Mouse (Mus musculus) thymus, postnatal 14 days (tissue): Measurements from ENCODE around the gene Zfp940.

ENCODE experiments used
- DNase-seq: peaks from one replicate; pipeline ENCODE4 v3.0.0; 2021

Gene Zfp940

DNA sequence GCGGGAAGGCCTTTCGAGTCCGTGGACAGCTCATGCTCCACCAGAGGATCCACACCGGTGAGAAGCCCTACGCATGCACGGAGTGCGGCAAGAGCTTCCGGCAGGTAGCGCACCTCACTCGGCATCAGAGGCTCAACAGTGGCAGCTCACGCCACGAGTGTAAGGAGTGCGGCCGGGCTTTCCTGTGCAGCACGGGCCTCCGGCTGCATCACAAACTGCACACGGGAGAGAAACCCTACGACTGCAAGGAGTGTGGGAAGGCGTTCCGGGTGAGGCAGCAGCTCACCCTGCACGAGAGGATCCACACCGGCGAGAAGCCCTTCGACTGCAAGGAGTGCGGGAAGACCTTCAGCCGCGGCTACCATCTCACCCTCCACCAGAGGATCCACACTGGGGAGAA, 60.6 kb downstream of the Zfp940 start:
- no peak for DNase-seq

DNA sequence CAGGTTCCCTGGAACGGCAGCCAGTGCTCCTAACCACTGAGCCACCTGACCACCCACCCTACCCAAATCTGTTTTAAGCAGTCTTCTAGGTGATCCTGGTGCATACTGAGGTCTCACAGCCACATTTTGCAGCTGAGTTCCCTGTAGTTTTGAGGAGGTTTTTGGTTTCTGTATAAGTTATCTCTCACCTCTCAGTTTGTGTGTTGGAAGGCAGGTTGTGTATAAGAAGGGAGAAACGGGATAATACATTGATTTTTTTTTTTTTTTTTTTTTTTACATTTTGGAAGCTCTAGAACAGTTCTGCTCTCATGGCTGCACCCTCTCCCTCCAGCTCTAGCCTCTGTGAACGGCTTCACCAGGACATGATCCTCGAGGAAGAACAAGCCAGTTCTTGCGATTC, 67.6 kb downstream of the Zfp940 start:
- no peak for DNase-seq

DNA sequence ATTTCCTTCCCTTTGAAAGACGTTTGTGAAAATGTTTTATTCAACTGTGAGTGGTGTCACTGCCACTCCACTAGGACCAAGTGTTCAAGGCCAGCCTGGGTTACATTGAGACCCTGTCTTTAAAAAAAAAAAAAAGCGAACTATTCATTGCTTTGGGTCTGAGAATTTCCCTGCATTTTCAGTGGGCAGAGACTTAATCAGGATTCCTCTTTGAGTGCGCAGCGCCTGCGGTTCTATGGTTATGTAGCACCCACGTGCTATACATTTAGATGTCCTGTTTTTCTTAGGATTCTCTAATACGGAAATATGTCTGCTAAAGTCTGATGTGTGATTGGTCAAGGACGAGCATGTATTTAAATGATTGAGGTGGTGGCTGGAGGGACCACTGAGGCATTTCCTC, 68.4 kb downstream of the Zfp940 start:
- DNase-seq = no peak

DNA sequence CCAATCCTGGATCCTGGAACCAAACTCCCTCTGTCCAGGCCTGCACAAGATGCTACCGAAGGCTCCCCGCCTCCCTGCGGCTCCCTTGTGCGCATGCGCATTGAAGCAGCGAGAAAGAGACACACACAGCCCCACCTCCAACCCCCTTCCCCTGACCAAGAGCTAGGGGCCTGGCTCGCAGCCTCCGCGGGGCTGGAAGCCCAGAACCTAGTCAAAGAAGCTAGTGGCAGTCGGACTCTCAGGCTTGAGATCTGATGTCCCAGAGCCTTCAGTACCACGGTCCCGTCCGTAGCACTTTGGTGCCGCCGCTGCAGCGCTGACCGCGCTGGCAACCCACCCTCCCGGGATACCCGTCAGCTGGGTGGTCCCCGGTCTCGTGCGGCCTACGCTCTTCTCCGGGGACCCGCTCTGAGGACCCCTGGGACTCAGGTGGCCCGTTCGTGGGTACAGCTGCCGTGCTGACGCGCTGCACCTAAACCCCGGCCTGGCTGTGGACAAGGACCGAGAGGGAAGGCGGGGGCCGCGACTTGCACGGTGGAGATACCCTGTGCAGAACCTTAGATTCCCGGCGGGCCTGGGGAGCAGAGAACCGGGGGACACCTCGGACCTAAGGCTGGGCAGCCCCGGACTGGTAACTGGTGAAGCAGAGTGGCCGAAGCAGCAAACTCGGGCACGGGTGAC, 69.5 kb downstream of the Zfp940 start, which contains the start of gene Zfp30:
Zfp30 (plus strand) TSS at position 128 of the 681 bp plus-strand sequence.
- DNase-seq = peak; percentile 79
